Mouse (Mus musculus) activated CD4-positive, CD25-positive, alpha-beta regulatory T cell (primary cell): Measurements from ENCODE around the gene Cpsf7. TPM values are rescaled to one million over a fixed set of nuclear protein-coding genes. Genes with fewer than 3 reads are reported as not detected.

Source experiments
- polyA plus RNA-seq, 2 experiments: library from polyadenylated mRNA; unstranded; fragments of 100-300 nt; shearing (Covaris generic); gene quantifications; one replicate each; pipeline ENCODE4 v1.2.1; 2017

Cpsf7 gene
- polyA plus RNA-seq, result 10 to 100 TPM; 29.3 to 29.9 TPM

DNA sequence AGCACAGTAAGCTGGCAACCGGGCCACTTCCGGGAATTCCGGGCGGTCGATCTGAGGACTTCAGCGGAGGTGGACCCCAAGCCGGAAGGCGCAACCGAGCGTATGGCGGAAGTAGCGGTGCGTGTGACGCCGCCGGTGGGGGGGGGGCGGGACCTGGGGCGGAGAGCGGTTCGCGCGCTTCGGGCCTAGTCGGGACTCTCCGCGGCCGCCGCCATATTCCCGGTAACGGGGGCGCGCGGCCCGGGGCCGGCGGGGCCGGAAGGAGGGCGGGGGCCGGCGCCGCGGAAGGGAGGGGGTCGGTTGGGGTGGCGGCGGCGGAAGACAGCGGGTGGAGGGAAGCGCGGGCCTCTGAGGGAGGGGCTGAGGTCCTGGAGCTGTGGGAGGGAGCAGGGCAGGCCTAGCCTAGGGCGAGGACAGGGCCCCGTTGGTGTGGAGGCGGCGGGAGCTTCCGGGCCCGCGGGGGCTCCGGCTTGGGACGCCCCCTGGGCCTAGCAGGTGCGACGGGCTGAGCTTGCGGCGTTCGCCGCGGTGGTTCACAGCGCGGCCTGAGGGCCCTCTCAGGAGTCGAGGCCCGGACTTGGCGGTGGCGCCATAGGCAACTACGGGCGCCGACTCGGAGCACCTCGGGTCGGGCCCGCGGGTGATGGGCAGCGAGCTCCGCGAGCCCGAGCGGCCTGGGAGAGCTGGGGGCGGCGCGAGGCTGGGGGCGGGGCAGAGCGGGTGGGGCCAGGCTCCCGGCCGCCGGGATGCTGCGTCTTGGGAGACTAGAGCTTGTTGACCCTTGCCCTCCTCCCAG lies at the start of gene Cpsf7:
TSS of gene Cpsf7 (plus strand) at position 161 of the 796 bp plus-strand sequence.

DNA sequence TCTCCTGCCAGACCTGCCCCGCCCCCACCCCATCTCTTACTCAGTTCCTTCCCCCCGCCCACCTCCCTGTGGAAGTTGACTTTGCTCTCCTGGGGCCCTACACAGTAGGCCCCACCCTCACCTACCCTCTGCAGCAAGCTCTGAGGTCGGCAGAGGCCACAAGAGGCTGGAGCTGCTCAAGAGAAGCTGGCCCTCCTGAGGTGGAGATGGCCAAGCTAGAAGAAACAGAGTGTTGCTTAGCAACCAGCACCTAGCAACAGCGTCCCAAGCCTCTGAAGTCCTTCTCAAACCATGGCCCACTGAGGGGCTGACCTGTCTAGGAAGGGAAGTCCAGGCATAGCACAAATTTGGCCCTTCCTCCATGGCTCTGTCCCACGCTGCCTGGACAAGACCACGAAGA lies 42.4 kb upstream of the Cpsf7 start, which contains the start of gene Ppp1r32:
TSS of gene Ppp1r32 (minus strand) at position 226 of the 400 bp plus-strand sequence.

DNA sequence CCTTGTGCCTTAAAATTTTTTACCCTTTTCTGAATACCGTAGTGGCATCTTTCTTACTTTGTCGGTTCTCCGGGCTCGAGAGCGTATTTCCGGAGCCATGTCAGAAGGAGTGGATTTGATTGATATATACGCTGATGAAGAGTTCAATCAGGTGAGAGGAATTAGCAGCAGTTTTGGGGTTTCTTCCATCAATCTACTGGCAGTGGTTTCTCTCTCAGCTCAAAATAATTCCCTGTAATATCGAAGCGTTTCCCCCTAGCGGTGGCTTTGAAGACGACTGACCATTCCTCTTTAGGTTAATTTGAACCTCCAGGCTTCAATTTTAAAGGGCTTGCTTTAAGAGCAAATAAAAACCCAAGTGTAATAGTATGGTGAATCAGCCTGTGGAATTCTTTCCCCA lies 844 bp downstream of the Cpsf7 start, which contains the start of gene Sdhaf2:
TSS of gene Sdhaf2 (minus strand) at position 233 of the 400 bp plus-strand sequence.

DNA sequence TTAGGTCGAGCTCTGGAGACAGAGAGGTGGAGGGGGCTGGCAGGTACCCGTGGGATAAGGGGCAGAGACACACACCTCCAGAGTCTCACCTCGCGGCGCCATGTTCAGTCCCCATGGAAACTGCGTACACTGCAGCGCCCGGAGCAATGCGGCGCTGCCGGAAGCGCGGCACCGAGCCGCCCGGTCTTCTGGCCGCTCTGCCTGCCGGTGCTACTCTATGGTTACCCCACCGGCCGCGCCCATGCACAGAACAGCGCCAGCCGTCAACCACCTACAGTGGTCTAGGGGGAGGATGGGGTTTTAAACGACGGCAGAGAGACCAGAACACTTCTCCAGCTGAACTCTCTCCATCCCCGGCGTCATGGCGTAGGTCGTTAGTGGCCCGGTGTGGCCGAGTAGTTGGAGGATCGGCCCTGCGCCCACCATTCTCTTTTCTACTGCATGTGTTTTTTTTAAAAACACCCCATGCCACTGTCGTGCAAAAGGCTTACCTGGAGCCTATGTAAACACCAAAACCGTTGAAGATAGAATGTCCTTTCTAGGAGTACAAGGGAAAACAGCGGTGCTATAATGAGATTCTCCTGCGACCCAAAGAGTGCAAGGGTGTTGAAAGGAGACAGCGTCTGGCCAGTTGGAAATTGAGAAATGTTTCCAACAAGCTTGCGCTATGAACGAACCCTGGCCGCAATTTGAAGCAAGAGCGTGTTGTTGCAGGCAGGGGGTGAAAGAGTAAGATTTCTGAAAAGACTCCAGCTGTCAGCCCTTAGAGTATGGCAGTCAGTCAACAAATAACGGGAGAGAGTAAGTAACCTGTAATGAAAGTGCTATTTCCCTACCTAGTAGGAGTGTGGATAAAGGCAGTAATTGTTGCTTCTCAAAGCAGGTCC lies 30.8 kb downstream of the Cpsf7 start, which contains the start of gene Tmem216:
TSS of gene Tmem216 (minus strand) at position 615 of the 887 bp plus-strand sequence.

DNA sequence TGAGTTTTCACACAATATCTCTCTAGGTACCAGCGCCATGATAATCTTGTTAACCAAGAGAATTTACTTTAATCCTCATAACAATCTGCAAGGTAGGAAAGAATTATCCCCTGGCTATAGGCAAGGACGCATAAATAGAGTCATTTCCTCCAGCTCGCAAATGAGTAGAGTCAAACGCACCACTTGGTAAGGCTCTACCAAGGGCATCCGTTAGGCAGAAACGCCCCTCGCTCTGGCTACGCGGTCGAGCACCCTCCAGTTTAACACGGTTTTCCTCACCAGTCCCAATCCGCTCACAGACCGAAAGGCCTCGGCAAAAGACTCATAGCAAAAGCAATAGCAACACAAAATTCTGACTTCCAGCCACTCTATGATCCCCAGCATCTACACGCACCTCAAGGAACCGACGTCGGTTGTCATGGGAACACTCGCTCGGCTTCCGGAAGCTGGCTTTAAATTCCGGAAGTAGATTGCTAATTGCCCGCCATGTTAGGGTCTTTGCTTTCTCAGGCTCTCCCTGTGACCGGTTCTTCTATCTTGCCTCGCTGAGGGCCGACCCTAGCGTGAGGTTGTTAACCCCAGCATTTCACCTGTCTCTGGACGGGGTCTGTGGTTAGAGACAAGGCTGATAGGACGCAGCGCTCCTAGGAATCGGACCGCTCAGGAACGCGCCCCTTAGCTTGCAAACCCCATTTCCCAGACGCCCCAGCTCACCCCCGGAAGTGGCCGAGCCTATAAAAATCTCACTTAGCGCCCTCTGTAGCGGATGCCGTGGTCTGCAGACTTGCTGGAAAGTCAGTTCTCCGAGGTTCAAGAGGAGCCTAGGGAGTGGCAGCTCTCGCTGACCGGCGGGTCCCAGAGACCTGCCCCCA lies 51.9 kb downstream of the Cpsf7 start, which contains the start of the genes Cyb561a3 and Tmem138:
TSS of gene Cyb561a3 (plus strand) at position 483 of the 872 bp plus-strand sequence.
TSS of gene Tmem138 (minus strand) at position 673 of the 872 bp plus-strand sequence.

Other genes starting within 250 kb of the Cpsf7 start
- under 1 TPM; 0.14 to 0.18 TPM for gene Dagla, start 220.4 kb upstream of the Cpsf7 start, polyA plus RNA-seq
- under 1 TPM in 1 of 2 experiments, not detected in 1; 0.17 TPM for gene Syt7, start 136.2 kb upstream of the Cpsf7 start, polyA plus RNA-seq
- not detected for gene Lrrc10b, start 67.8 kb upstream of the Cpsf7 start, polyA plus RNA-seq
- gene Ppp1r32, start 42.3 kb upstream of the Cpsf7 start, polyA plus RNA-seq, result under 1 TPM in 1 of 2 experiments, not detected in 1; 0.17 TPM
- gene Sdhaf2, start 876 bp downstream of the Cpsf7 start, polyA plus RNA-seq, result 10 to 100 TPM; 81.5 to 85.0 TPM
- gene Tmem216, start 31.0 kb downstream of the Cpsf7 start, polyA plus RNA-seq, result 1 to 10 TPM; 6.3 to 8.8 TPM
- 10 to 100 TPM; 27.3 to 45.9 TPM for gene Cyb561a3, start 51.9 kb downstream of the Cpsf7 start, polyA plus RNA-seq
- gene Tmem138, start 52.1 kb downstream of the Cpsf7 start, polyA plus RNA-seq, result 10 to 100 TPM; 13.4 to 17.6 TPM
- gene Ddb1, start 80.1 kb downstream of the Cpsf7 start, polyA plus RNA-seq, result 100 to 1,000 TPM; 120 to 148 TPM
- gene Tkfc, start 80.4 kb downstream of the Cpsf7 start, polyA plus RNA-seq, result 10 to 100 TPM in 1 of 2 experiments, 1 to 10 TPM in 1; 8.9 to 11.9 TPM
- under 1 TPM in 1 of 2 experiments, not detected in 1; 0.38 TPM for gene Vwce, start 108.9 kb downstream of the Cpsf7 start, polyA plus RNA-seq
- not detected for gene Pga5, start 152.8 kb downstream of the Cpsf7 start, polyA plus RNA-seq
- 10 to 100 TPM; 19.3 to 24.5 TPM for gene Vps37c, start 163.5 kb downstream of the Cpsf7 start, polyA plus RNA-seq
- 100 to 1,000 TPM; 458 to 705 TPM for gene Cd5, start 213.7 kb downstream of the Cpsf7 start, polyA plus RNA-seq